Mouse (Mus musculus) olfactory bulb, adult 2 months (tissue): ENCODE results near the gene Olfr1246.

Experiments used
- CTCF ChIP-seq: fragments of 200-500 bp; IDR thresholded peaks from 2 replicates; pipeline ENCODE4 v1.5.1; 2012; ENCODE audit warnings: low read depth, mild to moderate bottlenecking, low read length, moderate library complexity; ENCODE audit not compliant: insufficient read depth
- POLR2A ChIP-seq: fragments of 200-500 bp; IDR thresholded peaks from 2 replicates; pipeline ENCODE4 v1.6.1; 2012; ENCODE audit warnings: mild to moderate bottlenecking, low read depth, low read length, moderate library complexity; ENCODE audit not compliant: insufficient read depth

- TF ChIP-seq POLR2A (no peak), CTCF (no peak)
Observed at GRCm38 (mm10) chr2:89539923-89540322, 53.0 kb downstream of the Olfr1246 start.
